Comparison of ENCODE assay signal across 17 mouse cellular contexts in the genomic region with DNA sequence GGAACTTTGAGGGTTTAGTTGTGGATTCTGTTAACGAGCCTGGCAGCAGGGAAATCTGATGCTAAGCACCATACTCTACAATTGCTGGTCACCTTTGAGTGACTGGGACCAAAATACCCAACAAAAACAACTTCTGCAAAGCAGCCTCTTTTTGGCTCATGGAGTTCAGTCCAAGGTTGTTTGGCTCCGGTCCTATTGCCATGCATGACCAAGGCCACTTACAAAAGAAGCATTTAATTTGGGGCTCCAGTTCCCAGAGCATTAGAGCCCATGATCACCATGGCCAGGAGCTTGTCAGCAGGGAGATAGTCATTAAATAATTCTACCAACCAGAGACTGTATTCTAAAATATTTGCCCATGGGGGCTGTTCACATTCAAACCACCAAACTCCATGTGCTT. TPM values are rescaled to one million over a fixed set of nuclear protein-coding genes. Genes with fewer than 3 reads are reported as not detected.
DNase-seq lines count a peak whose midpoint lies in the region; ATAC-seq lines count a peak whose summit lies in the region.
"Had no signal": no experiment of that assay in that cellular context is flagged by ENCODE, and none has a peak within 500 bp of the region (broad histone marks: within the 10 kb centered on the region; RNA-seq: fewer than 3 reads in every experiment).

No protein-coding gene starts in this region.

- intact Hi-C loops in left cerebral cortex, postnatal 4 days (cut with DNase I) = no loop called here

- no peaks in the 10 kb centered on the region for H3K9me3 ChIP-seq in forebrain, embryonic 13.5 days (replicated peaks)
- no peaks in the 10 kb centered on the region for H3K9me3 ChIP-seq in forebrain, embryonic 11.5 days (ENCODE audit: control insufficient read depth, low read length)
- H3K9me3 ChIP-seq: heart, embryonic 15.5 days; hindbrain, embryonic 15.5 days had no signal

- no peaks in the 10 kb centered on the region for H3K36me3 ChIP-seq in forebrain, embryonic 13.5 days (ENCODE audit: poor library complexity, severe bottlenecking)
- no peaks in the 10 kb centered on the region for H3K36me3 ChIP-seq in forebrain, embryonic 11.5 days (ENCODE audit: control insufficient read depth, insufficient read depth, low read length)
- H3K36me3 ChIP-seq: heart, embryonic 15.5 days; hindbrain, embryonic 15.5 days had no signal

- H3K4me2 ChIP-seq in forebrain, embryonic 13.5 days = no peak overlapping the region
- no peak overlapping the region for H3K4me2 ChIP-seq in forebrain, embryonic 11.5 days (ENCODE audit: low read depth, low read length, severe bottlenecking)
- H3K4me2 ChIP-seq: heart, embryonic 15.5 days; hindbrain, embryonic 15.5 days had no signal

- H3K4me3 ChIP-seq in forebrain, embryonic 13.5 days = no peak overlapping the region
- H3K4me3 ChIP-seq in forebrain, embryonic 11.5 days (ENCODE audit: low read depth, low read length) = no peak overlapping the region
- H3K4me3 ChIP-seq: heart, embryonic 15.5 days; hindbrain, embryonic 15.5 days; left cerebral cortex, adult 2 months had no signal

- no peak overlapping the region for H3K27ac ChIP-seq in forebrain, embryonic 13.5 days
- no peak overlapping the region for H3K27ac ChIP-seq in forebrain, embryonic 11.5 days (ENCODE audit: low read depth, low read length)
- H3K27ac ChIP-seq: heart, embryonic 15.5 days; hindbrain, embryonic 15.5 days; left cerebral cortex, adult 2 months; liver, embryonic 14.5 days had no signal

- H3K4me1 ChIP-seq in forebrain, embryonic 13.5 days = no peaks in the 10 kb centered on the region
- no peaks in the 10 kb centered on the region for H3K4me1 ChIP-seq in forebrain, embryonic 11.5 days (replicated peaks; ENCODE audit: control insufficient read depth, insufficient read depth, low read length)
- H3K4me1 ChIP-seq: heart, embryonic 15.5 days; hindbrain, embryonic 15.5 days had no signal

- DNase-seq in forebrain, embryonic 11.5 days (ENCODE audit: low spot score) = no peak
- peak; percentile 20 for DNase-seq in left cerebral cortex, postnatal 4 days
- no peak for DNase-seq in left cerebral cortex, adult 18-20 months (ENCODE audit: low spot score in 2 of 2)
- DNase-seq in adrenal gland, postnatal 14 days = peak; percentile 64
- DNase-seq in kidney, postnatal 14 days = peak; percentile 38
- no peak for DNase-seq in frontal cortex, postnatal 14 days (ENCODE audit: low spot score in 2 of 2)
- no peak for DNase-seq in thymus, adult 18-20 months
- DNase-seq: cerebellum, adult 11-12 months; embryo, embryonic 11 days had no signal

- H3K9ac ChIP-seq in forebrain, embryonic 13.5 days = no peak overlapping the region
- H3K9ac ChIP-seq in forebrain, embryonic 11.5 days (ENCODE audit: low read length) = no peak overlapping the region
- H3K9ac ChIP-seq: heart, embryonic 15.5 days; hindbrain, embryonic 15.5 days; liver, embryonic 14.5 days had no signal

- H3K27me3 ChIP-seq in forebrain, embryonic 13.5 days = no peaks in the 10 kb centered on the region
- H3K27me3 ChIP-seq in forebrain, embryonic 11.5 days (ENCODE audit: control insufficient read depth, insufficient read depth, low read length) = no peaks in the 10 kb centered on the region
- H3K27me3 ChIP-seq: heart, embryonic 15.5 days; hindbrain, embryonic 15.5 days had no signal

- ATAC-seq in forebrain, embryonic 13.5 days = peak; percentile 45; the same call in 1 of the 2 replicates
- no peak for ATAC-seq in forebrain, embryonic 11.5 days (replicated peaks; ENCODE audit: low FRiP score)
- ATAC-seq: activated CD4-positive, CD25-positive, alpha-beta regulatory T cell, adult 4 months had no signal

- WGBS in forebrain, embryonic 13.5 days = 33% methylated on average over 2 of the region's 2 CpGs
- 52% methylated on average over 2 of the region's 2 CpGs for WGBS in forebrain, embryonic 11.5 days

RNA-seq across cellular contexts. Expression of a gene that starts 2.3 kb away (rescaled TPM):
- 0.06 and 0.13 TPM in 2 replicates for polyA plus RNA-seq in forebrain, embryonic 13.5 days (2015; fragmentation: Nextera tagmentation; extraction: Ambion mirVana)
- polyA plus RNA-seq in forebrain, embryonic 11.5 days (2014; fragmentation: Nextera tagmentation; extraction: Ambion mirVana) = 0.25 and 0.29 TPM in 2 replicates
- 1 to 10 TPM; 2.2 to 2.3 TPM for total RNA-seq in left cerebral cortex, postnatal 4 days (2021)
- total RNA-seq in left cerebral cortex, adult 18-20 months (2021) = under 1 TPM; 0.51 to 0.59 TPM
- total RNA-seq in adrenal gland, postnatal 14 days (2021) = 0.07 TPM in 1 of 2 replicates, not detected in the other
- total RNA-seq: ES-E14; monocyte, adult 5-6 weeks had no signal
- polyA plus RNA-seq: activated CD4-positive, CD25-positive, alpha-beta regulatory T cell, adult 4 months; heart, embryonic 15.5 days; liver, embryonic 14.5 days had no signal

Comparison
In these comparisons a context has a peak if more than half of its experiments do, and no peak if none do; other contexts are left out.
1. DNase-seq: peak in left cerebral cortex, postnatal 4 days (single experiment), adrenal gland, postnatal 14 days (single experiment) and kidney, postnatal 14 days (single experiment); none in forebrain, embryonic 11.5 days (single experiment), left cerebral cortex, adult 18-20 months (0 of 2), frontal cortex, postnatal 14 days (0 of 2) and thymus, adult 18-20 months (0 of 2).